Mouse (Mus musculus) erythroblast, embryonic 14.5 days (primary cell): ENCODE measurements around the gene Paqr5.

Experiments
- GATA1 ChIP-seq: IDR thresholded peaks from 2 replicates; pipeline ENCODE4 v1.6.1; 2012; ENCODE audit warnings: low read length, inconsistent platforms, mixed read lengths
- TAL1 ChIP-seq: IDR thresholded peaks from 3 replicates; pipeline ENCODE4 v1.6.1; 2012; ENCODE audit warnings: low read length, inconsistent platforms, mixed read lengths

- TF ChIP-seq GATA1 (no peak), TAL1 (no peak)
Observed at GRCm38 (mm10) chr9:61920331-61920730, 106.3 kb downstream of the Paqr5 start.
